Mouse (Mus musculus) spleen, adult 2 months (tissue): ENCODE data around the gene Clip3.

Source experiments
- CTCF ChIP-seq: fragments of 200-500 bp; IDR thresholded peaks from 2 replicates; pipeline ENCODE4 v1.5.1; 2011; ENCODE audit warnings: mild to moderate bottlenecking, inconsistent platforms; ENCODE audit not compliant: insufficient read depth, insufficient read length, insufficient replicate concordance; ENCODE audit errors: extremely low read depth
- POLR2A ChIP-seq: fragments of 200-500 bp; IDR thresholded peaks from 2 replicates; pipeline ENCODE4 v1.6.1; 2011; ENCODE audit warnings: low read depth, low read length, inconsistent platforms

- TF ChIP-seq POLR2A (no peak), CTCF (no peak)
Measured at GRCm38 (mm10) chr7:30315559-30316529, 24.3 kb downstream of the Clip3 start.
